Mouse (Mus musculus) cerebellum, adult 11 months (tissue): Measurements from ENCODE around the gene Adgrg6.

ENCODE experiments used
- DNase-seq: peaks from one replicate; pipeline ENCODE4 v3.0.0; 2022

The Adgrg6 gene

DNA sequence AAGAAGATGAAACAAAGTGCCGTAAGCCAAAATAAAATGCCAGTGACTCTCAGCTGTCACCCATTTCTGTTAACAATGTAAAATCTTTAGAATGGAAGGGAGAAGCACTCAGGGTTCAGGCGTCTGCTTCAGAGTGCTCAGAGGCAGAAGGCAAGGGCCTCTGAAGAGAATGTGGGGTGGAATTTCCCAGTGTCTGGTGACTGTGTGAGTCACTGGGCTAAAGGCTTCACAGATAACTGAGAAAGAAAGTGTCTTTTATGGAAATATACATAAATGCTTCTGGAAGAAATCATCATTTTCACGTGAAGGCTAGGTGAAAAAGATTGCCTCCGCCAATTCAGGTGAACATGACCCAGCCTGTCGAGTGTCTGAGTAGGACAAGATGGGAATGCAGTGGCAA lies 159.9 kb downstream of the Adgrg6 start:
- no peak for DNase-seq

GRCm38 (mm10) chr10:14365065-14365589 lies 180.3 kb downstream of the Adgrg6 start:
- DNase-seq: no peak

- DNase-seq: no peak
Measured at GRCm38 (mm10) chr10:14363226-14363625, 182.2 kb downstream of the Adgrg6 start.

DNA sequence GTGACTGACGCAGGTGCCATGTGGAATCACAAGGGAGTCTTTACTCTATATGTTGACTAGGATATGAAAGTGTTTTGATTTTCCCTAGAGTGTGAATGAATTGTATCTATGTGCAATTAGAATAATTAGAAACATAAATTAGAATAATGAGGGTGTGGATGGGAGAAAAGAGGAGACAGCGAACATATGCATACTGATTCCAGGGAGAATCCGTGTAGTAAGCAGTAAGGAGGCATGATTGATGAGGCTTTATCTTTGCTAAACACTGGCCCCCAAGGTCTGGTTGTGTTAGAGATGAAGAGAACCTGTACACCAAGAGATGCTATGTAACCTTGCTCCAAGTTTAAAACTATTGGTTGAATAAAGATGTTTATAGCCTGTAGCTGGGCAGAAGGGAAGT lies 187.2 kb downstream of the Adgrg6 start:
- no peak for DNase-seq
